Mouse (Mus musculus) embryonic fibroblast, embryonic 13.5 days (primary cell): ENCODE measurements around the gene Atp5c1.

Experiments
- CTCF ChIP-seq: IDR thresholded peaks from 2 replicates; pipeline ENCODE4 v1.5.1; 2011; ENCODE audit warnings: mild to moderate bottlenecking, control low read depth, low read length, moderate library complexity, borderline replicate concordance; ENCODE audit not compliant: insufficient read depth
- POLR2A ChIP-seq: IDR thresholded peaks from 2 replicates; pipeline ENCODE4 v1.6.1; 2011; ENCODE audit warnings: low read depth, mild to moderate bottlenecking, control low read depth, low read length, moderate library complexity

- no peak for TF ChIP-seq CTCF
- TF ChIP-seq POLR2A = no peak
Observed at GRCm38 (mm10) chr2:10009671-10010254, 70.5 kb downstream of the Atp5c1 start.
